Mouse (Mus musculus): ENCODE measurements at regions not wholly inside any gene's neighbourhood (a gene's known extent, or its start where the extent isn't known, plus 50 kb on each side); places are given as distances from the start of the nearest gene placed in this dataset.

- H3K4me3 ChIP-seq = no peak overlapping the region
- no peak overlapping the region for H3K27ac ChIP-seq (replicated peaks)
- H3K27me3 ChIP-seq (replicated peaks) = peaks cover 8% of the 10 kb centered on the region; the same call in 1 of the 2 replicates
- no peaks in the 10 kb centered on the region for H3K9me3 ChIP-seq
- peaks cover 6% of the 10 kb centered on the region; the same call in 1 of the 2 replicates for H3K4me1 ChIP-seq
- WGBS = 48% methylated on average over 1 of the region's 1 CpGs
- no peak for ATAC-seq (ENCODE audit: extremely low read depth, insufficient number of reproducible peaks, low FRiP score, low TSS enrichment)
- no peak overlapping the region for H3K4me2 ChIP-seq
- no peak overlapping the region for H3K9ac ChIP-seq
- H3K36me3 ChIP-seq = no peaks in the 10 kb centered on the region
Measured at GRCm38 (mm10) chr5:73764226-73764625, 113.0 kb downstream of the Spata18 start.

GRCm38 (mm10) chr5:73765466-73765865, 114.3 kb downstream of the Spata18 start:
- Histone ChIP-seq H3K36me3 (no peaks in the 10 kb centered on the region), H3K27me3 (replicated peaks) (peaks cover 2% of the 10 kb centered on the region; the same call in 1 of the 2 replicates), H3K27ac (replicated peaks) (no peak overlapping the region), H3K4me3 (no peak overlapping the region), H3K9me3 (no peaks in the 10 kb centered on the region), H3K4me1 (peaks cover 6% of the 10 kb centered on the region; the same call in 1 of the 2 replicates), H3K4me2 (no peak overlapping the region), H3K9ac (no peak overlapping the region)
- no peak for ATAC-seq (ENCODE audit: extremely low read depth, insufficient number of reproducible peaks, low FRiP score, low TSS enrichment)
- WGBS = 65% methylated on average over 7 of the region's 7 CpGs

GRCm38 (mm10) chr5:73768253-73768652, 117.1 kb downstream of the Spata18 start:
- 57% methylated on average over 3 of the region's 3 CpGs for WGBS
- no peak for ATAC-seq (ENCODE audit: extremely low read depth, insufficient number of reproducible peaks, low FRiP score, low TSS enrichment)
- no peaks in the 10 kb centered on the region for H3K36me3 ChIP-seq

GRCm38 (mm10) chr5:73775775-73776548, 124.8 kb downstream of the Spata18 start:
- peak overlapping the region; percentile 36 for H3K27ac ChIP-seq (replicated peaks)
- H3K36me3 ChIP-seq = no peaks in the 10 kb centered on the region
- WGBS = 73% methylated on average over 7 of the region's 7 CpGs
- H3K9ac ChIP-seq = no peak overlapping the region
- H3K9me3 ChIP-seq = peaks cover 11% of the 10 kb centered on the region; the same call in 1 of the 2 replicates
- H3K27me3 ChIP-seq (replicated peaks) = no peaks in the 10 kb centered on the region
- no peak overlapping the region for H3K4me3 ChIP-seq
- no peak overlapping the region for H3K4me2 ChIP-seq
- H3K4me1 ChIP-seq = peaks cover 10% of the 10 kb centered on the region
- no peak for ATAC-seq (ENCODE audit: extremely low read depth, insufficient number of reproducible peaks, low FRiP score, low TSS enrichment)

More at GRCm38 (mm10) chr5:73768253-73768652, 117.1 kb downstream of the Spata18 start:
- Histone ChIP-seq H3K9ac (no peak overlapping the region), H3K9me3 (peaks cover 7% of the 10 kb centered on the region; the same call in 1 of the 2 replicates), H3K27ac (replicated peaks) (no peak overlapping the region), H3K4me3 (no peak overlapping the region), H3K27me3 (replicated peaks) (no peaks in the 10 kb centered on the region), H3K4me1 (no peaks in the 10 kb centered on the region), H3K4me2 (no peak overlapping the region)

GRCm38 (mm10) chr5:73777282-73777921, 126.2 kb downstream of the Spata18 start:
- Histone ChIP-seq H3K27me3 (replicated peaks) (no peaks in the 10 kb centered on the region), H3K27ac (replicated peaks) (peak overlapping the region; percentile 56), H3K9ac (no peak overlapping the region), H3K36me3 (no peaks in the 10 kb centered on the region), H3K9me3 (peaks cover 11% of the 10 kb centered on the region; the same call in 1 of the 2 replicates), H3K4me2 (0 out of 2 replicates have a peak overlapping the region, but pooled peaks have one; percentile 16), H3K4me1 (peaks cover 11% of the 10 kb centered on the region), H3K4me3 (no peak overlapping the region)
- WGBS = 49% methylated on average over 9 of the region's 9 CpGs
- no peak for ATAC-seq (ENCODE audit: extremely low read depth, insufficient number of reproducible peaks, low FRiP score, low TSS enrichment)

- Histone ChIP-seq H3K9me3 (no peaks in the 10 kb centered on the region), H3K9ac (no peak overlapping the region), H3K27me3 (replicated peaks) (no peaks in the 10 kb centered on the region), H3K4me3 (no peak overlapping the region), H3K4me2 (no peak overlapping the region), H3K27ac (replicated peaks) (no peak overlapping the region), H3K4me1 (peaks cover 17% of the 10 kb centered on the region), H3K36me3 (no peaks in the 10 kb centered on the region)
- 90% methylated on average over 23 of the region's 23 CpGs for WGBS
- ATAC-seq (ENCODE audit: extremely low read depth, insufficient number of reproducible peaks, low FRiP score, low TSS enrichment) = no peak
Measured at GRCm38 (mm10) chr5:73781190-73781940, 130.2 kb downstream of the Spata18 start.

- Histone ChIP-seq H3K4me1 (peaks cover 10% of the 10 kb centered on the region), H3K9me3 (no peaks in the 10 kb centered on the region), H3K27me3 (replicated peaks) (no peaks in the 10 kb centered on the region), H3K4me2 (no peak overlapping the region), H3K36me3 (no peaks in the 10 kb centered on the region), H3K9ac (no peak overlapping the region), H3K27ac (replicated peaks) (no peak overlapping the region), H3K4me3 (no peak overlapping the region)
- WGBS = 62% methylated on average over 15 of the region's 15 CpGs
- ATAC-seq (ENCODE audit: extremely low read depth, insufficient number of reproducible peaks, low FRiP score, low TSS enrichment) = no peak
Measured at GRCm38 (mm10) chr5:73782214-73783091, 131.3 kb downstream of the Spata18 start.

GRCm38 (mm10) chr5:73787275-73787674, 136.1 kb downstream of the Spata18 start:
- H3K27ac ChIP-seq (replicated peaks) = no peak overlapping the region
- H3K36me3 ChIP-seq = no peaks in the 10 kb centered on the region
- no peak for ATAC-seq (ENCODE audit: extremely low read depth, insufficient number of reproducible peaks, low FRiP score, low TSS enrichment)
- peaks cover 6% of the 10 kb centered on the region; the same call in 1 of the 2 replicates for H3K4me1 ChIP-seq
- no peaks in the 10 kb centered on the region for H3K27me3 ChIP-seq (replicated peaks)
- H3K4me2 ChIP-seq = no peak overlapping the region
- no peak overlapping the region for H3K9ac ChIP-seq
- WGBS = 73% methylated on average over 5 of the region's 5 CpGs
- H3K9me3 ChIP-seq = no peaks in the 10 kb centered on the region
- no peak overlapping the region for H3K4me3 ChIP-seq

- Histone ChIP-seq H3K27me3 (replicated peaks) (no peaks in the 10 kb centered on the region), H3K9me3 (no peaks in the 10 kb centered on the region), H3K4me3 (no peak overlapping the region), H3K27ac (replicated peaks) (no peak overlapping the region), H3K4me2 (no peak overlapping the region), H3K4me1 (no peaks in the 10 kb centered on the region), H3K36me3 (no peaks in the 10 kb centered on the region), H3K9ac (no peak overlapping the region)
- ATAC-seq (ENCODE audit: extremely low read depth, insufficient number of reproducible peaks, low FRiP score, low TSS enrichment) = no peak
- WGBS = 69% methylated on average over 3 of the region's 3 CpGs
Measured at GRCm38 (mm10) chr5:73792216-73792615, 141.0 kb downstream of the Spata18 start.

- Histone ChIP-seq H3K4me2 (no peak overlapping the region), H3K27me3 (replicated peaks) (no peaks in the 10 kb centered on the region), H3K4me1 (no peaks in the 10 kb centered on the region), H3K9ac (no peak overlapping the region), H3K9me3 (no peaks in the 10 kb centered on the region), H3K36me3 (no peaks in the 10 kb centered on the region), H3K27ac (replicated peaks) (peak overlapping the region; percentile 26; the same call in 1 of the 2 replicates), H3K4me3 (no peak overlapping the region)
- ATAC-seq (ENCODE audit: extremely low read depth, insufficient number of reproducible peaks, low FRiP score, low TSS enrichment) = no peak
- WGBS = 53% methylated on average over 2 of the region's 2 CpGs
Measured at GRCm38 (mm10) chr5:73796201-73796600, 145.0 kb downstream of the Spata18 start.
